Mouse (Mus musculus) frontal cortex, adult (tissue): ENCODE data around the gene Rabac1.

Experiments
- ATAC-seq: cut with Nextera tagmentation; 2 replicates; pipeline ENCODE4 v1.9.2; 2017; ENCODE audit warnings: mild to moderate bottlenecking, moderate library complexity, mixed read lengths; ENCODE audit not compliant: low TSS enrichment

The Rabac1 gene

DNA sequence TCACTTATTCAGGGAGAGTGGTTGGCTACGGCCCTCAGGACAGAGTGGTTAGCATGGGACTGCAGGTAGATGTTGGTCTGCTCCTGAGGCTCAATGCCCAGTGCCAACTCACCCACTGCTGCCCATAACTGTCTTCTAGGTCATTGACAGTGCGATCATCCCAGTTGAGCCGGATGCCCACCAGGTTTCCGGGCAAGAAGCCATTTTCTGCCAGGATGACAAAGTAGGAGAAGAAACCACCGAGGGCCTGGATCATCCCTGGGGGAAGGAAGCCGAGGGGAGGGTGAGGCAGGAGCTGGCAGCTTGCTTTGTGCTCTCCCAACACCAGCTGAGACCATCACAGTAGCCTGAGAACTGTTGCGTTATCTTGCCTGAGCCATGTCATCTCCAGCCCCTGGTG is 7.9 kb upstream of the Rabac1 start:
- ATAC-seq: no peak

DNA sequence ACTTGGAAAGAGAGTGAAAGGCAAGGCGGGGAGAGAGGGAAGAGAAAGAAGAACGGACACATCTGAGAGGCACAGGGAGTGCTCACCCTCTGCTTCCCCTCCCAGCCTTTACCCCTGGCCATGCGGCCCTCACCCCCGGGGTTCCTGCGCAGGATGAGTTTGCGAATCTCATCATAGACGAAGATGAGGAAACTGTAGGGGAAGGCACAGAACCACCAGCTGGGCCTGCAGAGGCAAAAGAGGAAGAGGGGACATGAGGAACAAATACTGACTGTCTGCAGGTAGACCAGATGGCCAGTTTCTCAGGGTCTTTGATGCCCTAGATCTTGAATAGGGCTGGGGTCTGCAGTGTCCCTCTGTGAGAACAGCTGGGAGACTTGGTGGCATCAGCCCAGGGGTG is 6.2 kb upstream of the Rabac1 start:
- ATAC-seq: no peak

DNA sequence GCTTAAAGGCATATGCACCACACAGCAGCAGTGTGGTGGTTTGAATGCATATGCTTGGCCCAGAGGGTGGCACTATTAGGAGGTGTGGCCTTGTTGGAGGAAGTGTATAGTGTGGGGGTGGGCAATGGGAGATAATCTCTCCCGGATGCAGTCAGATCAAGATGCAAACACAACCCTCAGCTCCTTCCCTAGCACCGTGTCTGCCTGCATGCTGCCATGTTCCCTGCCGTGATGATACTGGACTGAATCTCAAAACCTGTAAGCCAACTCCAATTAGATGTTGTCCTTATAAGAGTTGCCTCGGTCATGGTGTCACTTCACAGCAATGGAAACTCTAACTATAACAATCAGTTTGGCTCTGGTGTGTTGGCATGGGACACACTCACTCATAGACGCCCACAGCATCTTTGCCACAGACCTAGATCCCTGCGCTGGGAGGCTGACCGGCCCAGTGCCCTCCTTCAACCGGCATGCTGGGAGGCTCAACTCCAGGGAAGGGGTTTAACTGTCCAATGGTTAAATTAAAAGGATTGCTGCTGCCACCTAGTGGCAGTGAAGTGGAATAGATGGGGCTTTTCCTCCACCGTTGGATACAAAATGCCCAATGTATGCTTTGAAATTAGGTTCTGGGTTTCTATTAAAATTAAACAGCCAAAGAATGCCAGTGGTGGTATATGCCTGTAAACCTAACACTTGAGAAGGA is 2.5 kb upstream of the Rabac1 start:
- no peak for ATAC-seq

DNA sequence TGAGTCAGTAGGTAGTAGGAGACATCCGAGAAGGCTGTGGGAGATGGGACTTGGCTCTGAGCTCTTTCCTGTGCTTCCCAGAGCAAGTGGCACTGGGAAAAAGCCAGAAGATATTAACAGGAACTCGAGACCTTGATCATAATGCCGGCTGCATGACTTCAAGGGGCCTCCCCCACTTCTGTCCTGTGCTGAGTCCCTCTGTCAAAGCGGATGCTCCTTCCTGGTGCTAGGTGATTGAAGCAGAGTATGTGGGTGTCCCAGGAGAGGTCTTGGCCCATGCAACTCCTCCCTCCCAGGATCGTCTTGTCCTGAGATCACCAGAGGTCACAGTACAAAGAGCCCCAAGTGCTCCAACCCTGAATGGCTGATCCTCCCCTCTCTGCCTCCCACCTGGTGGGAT is 1.3 kb upstream of the Rabac1 start:
- ATAC-seq: no peak

DNA sequence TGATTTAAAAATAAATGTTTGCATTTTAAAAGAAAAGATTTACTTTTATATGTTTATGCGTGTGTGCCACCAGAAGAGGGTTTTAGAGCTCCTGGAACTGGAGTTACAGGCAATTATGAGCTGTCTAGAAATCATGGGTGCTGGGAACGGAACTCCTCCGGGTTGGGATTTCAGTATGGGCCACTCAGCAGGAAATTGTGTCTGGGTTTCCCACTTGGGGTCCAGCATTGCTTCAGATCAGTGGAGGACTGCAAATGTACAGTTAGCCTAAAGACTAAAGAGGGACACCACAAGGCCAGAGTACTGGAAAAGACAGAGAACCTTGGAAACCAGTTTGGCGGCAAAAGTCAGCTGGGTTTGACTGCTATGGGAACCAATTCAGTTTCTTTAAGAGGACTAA is 654 bp upstream of the Rabac1 start:
- no peak for ATAC-seq

DNA sequence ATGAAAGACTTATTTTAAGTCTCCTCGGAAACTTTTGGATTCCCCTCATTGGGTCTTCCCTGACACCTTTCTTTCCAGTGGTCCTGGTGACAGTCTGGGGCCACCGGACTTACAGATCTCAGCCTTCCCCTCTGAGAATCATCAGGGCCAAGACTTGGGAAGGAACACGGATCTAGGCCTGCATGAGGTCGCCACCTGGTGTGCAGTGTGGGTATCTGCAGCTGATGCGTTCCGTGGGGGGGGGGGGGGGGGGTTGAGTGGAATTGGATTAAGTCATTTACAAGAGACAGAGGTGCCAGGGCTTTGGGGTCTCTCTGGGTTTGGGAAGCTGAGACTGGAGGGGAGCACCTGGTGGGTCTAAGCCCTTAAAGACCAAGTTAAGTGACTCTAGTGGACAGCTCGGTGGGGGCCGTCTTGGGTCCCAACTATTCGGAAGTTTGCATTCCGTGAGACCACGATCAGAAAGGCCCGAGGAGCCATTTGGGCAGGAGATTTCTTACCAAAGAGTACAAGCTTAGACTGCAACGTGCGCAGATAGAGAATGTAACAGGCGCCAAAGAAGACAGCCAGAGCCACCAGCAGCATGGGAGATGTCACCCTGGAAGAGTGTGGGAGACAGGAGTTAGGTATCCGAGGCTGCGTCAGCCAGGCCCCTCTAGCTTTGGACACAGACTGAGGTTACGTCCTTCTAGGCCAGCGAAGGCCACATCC is 1.1 kb downstream of the Rabac1 start:
- peak; percentile 5 for ATAC-seq

DNA sequence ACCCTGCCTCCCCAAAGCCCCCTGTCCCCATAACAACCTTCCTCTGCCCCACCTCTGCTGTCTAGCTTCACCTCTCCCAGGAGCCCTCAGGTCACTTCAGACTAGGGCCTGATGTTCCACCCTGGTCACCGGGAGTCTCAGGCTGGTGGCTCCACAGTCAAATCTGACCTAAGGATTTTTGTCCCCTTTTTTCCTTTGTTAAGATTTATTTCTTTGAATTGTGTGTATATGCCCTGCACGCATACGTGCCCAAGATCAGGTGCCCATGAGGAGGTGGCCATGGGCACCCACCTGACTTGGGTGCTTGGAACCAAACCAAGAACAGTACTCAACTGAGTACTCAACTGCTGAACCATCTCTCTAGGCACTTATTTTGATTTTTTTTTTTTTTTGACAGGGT is 2.2 kb downstream of the Rabac1 start:
- no peak for ATAC-seq

DNA sequence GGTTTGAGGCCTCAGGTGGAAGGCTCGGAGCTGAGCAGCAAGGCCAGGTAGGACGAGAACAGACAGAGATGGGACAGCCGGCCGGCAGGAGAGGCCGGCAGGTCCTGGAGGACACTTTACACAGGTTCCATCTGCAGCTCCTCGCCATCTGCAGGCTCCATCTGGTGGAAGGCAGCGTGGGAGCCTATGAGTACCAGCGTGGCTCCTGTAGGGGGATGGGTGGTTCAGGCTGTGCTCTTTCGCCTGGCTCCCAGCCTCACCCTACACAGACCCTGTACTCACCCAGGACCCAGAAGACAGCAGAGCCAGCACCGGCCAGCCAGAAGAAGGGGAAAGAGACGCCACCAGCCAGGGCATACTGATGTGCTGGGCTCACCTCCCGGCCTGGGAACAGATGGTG is 2.7 kb downstream of the Rabac1 start:
- no peak for ATAC-seq

DNA sequence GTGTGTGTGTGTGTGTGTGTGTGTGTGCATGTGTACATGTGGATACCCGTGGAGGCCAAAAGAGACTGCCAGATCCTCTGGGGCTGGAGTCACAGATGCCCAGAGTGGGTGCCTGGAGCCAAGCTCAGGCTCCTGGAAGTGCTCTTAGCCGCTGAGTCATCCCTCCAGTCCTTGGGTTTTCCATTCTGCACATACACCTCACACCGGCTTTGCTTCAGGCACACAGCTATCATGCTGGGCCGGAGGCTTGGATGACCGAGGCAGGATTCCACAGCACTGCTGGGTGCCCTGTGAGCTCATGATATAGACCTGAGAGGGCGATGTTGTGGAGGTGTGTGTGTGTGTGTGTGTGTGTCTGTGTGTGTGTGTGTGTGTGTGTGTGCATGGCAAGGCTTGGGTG is 4.1 kb downstream of the Rabac1 start:
- ATAC-seq: no peak

DNA sequence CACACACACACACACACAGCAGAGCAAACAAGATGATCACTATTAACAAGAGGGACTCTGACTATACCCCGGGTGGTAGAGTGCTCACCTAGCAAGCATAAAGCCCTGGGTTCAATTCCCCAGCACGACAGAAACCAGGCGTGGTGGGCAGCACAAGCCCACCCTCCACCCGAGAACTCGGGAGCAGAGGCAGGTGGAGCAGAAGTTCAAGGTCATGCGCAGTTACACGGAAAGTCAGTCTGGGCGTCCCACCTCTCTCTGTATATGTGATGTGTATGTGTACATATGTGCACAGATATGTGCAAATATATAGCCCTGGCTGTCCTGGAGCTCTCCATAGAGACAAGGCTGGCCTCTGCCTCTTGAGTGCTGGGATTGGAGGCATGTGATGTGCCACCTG is 4.6 kb downstream of the Rabac1 start:
- no peak for ATAC-seq

DNA sequence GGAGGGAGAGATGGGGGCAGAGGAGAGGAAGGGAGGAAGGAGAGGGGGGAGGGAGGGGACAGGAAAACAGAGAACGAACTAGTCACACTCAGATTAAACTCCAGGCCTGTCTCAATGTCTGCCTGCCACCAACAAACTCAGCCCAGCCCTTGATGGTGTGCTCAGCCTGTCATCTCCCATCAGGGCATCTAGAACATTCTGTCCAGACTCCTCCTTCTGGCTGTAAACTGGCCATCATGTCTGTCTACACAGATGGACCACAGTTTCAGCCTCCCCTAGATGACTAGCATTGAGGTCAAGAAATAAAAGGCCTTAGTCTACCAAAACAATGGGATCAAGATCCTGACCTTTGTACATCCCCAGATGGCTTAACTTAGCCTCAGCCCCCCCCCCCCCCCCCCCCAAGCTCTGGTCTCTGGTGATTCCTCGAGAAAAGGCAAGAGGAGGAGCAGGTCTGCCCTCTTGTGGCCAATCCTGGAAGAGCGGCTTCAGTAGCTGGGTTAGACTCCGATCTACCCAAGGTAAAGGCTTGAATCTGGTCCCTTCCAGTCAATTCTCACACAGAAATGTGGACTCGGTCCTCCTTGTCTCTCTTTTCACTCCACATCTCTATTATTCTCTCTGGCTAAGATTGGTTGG is 7.5 kb downstream of the Rabac1 start:
- ATAC-seq: no peak

DNA sequence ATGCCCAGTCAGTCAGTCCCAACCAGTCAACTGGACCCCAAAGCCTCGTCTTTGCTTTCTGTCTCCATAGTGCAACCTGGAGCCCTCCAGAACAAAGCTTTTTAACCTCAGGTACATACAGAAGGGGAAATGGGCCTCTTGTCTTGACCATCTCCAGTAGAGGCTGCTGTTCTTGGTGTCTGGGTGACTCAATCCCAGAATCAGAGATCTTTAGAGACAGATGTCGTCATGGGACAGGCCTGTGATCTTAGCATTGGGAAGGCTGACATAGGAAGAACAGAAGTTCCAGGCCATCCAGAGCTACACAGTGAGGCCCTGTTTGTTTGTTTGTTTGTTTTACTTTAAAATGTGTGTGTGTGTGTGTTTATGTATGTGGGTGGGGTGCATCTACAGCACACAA is 8.3 kb downstream of the Rabac1 start:
- no peak for ATAC-seq

DNA sequence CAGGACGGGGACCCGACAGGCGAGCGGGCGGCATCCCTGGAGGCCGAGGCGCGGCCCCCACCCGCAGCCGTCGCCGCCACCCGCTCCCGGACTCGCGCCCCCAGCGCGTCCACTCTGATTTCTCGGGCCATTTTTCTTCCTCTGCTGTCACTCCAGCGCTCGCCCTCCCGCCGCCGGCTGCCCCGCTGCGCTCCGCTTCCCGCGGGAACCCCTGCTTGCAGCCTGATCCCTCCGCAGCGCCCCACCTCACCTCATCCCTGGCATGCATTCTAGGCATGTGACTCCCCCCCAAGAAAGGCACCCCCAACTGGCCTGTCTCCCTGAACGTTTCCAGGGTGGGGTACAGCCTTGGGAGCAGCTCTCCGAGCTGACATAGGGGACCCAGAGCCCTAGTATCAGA is 17.3 kb downstream of the Rabac1 start:
- ATAC-seq: no peak

DNA sequence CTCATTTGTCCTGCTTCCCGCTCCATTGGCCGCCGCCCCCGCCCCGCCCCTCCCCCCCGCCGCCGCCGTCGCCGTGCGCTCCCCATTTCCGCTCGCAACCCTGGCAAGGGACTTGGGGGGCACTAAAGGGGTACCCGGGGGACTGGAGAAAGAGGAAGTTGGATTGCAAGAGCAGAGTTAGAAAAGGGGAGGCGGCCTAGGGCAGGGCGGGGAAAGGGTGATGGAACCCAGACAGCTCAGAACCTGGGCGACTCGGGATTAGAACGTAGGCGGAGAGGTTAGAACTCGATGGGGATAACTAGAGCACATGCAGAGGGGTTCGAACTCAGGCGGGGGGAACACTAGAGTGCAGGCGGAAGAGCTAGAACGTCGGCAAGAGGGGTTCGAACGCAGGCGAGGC is 18.1 kb downstream of the Rabac1 start:
- ATAC-seq: no peak

DNA sequence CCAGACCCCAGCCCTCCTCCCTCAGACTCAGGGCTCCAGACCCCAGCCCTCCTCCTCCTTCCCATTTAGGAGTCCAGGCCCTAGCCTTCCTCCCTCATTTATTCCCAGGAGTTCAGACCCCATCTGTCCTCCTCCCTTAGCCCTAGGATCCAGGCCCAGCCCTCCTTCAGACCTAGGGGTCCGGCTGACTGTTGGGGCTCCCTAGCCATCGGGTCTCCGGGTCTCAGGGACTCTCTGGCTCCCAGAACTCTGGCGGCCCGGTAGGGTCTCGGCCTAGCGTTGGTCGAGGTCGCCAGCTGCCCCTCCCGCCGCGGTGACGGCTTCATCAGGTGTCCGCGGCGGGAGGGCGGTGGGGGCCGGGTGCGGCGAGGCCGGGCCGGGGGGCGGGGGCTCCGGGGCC is 18.6 kb downstream of the Rabac1 start:
- ATAC-seq: no peak

DNA sequence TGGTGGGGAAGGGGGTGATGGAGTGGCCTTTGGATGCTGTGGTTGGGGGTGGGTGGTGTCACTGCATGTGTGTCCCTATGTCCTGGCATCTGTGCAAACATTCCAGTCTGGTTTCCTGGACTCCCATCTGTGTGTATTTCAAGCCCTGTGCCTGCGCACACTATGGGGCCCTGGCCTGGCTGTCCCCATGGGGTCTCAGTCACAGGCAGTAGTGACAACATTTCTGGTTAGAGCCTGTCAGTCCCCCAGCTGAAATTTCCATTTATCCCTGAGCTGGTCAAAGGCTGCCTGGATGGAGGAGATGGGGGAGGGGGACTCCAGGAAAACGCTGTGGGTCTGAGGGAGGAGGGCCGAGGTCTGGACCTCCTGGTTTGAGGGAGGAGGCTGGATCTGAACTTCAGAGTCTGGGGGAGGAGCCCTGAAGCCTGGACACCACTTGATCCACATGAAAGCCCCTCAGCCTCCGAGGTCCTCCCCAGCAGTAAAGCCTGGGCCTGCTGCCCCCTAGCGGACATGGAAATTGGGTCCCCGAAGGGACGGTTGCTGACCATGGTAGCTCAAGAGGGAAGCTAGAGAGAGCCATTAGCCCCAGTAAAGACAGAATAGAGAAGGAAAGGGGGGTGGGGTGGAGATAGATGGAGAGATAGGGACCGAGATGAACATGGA is 22.5 kb downstream of the Rabac1 start:
- peak; percentile 78 for ATAC-seq

DNA sequence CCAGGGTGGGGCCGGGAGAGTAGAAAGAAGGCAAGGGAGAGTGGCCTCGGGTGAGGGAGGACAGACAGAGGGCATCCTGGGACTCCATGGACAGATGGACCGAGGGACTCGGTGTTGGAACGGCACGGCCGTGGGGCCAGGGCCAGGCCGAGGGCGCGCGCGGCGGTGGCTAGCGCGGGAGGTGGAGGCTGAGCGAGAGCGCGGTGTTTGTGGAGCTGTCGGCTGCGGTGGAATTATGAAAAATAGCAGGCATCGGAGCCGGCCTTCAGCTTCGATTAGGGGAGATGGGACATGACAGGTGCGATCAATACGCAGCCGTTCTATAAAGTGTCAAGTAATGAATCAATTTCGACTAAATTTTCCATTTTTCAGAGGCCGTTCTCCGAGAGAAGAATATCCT is 23.8 kb downstream of the Rabac1 start:
- ATAC-seq: no peak

DNA sequence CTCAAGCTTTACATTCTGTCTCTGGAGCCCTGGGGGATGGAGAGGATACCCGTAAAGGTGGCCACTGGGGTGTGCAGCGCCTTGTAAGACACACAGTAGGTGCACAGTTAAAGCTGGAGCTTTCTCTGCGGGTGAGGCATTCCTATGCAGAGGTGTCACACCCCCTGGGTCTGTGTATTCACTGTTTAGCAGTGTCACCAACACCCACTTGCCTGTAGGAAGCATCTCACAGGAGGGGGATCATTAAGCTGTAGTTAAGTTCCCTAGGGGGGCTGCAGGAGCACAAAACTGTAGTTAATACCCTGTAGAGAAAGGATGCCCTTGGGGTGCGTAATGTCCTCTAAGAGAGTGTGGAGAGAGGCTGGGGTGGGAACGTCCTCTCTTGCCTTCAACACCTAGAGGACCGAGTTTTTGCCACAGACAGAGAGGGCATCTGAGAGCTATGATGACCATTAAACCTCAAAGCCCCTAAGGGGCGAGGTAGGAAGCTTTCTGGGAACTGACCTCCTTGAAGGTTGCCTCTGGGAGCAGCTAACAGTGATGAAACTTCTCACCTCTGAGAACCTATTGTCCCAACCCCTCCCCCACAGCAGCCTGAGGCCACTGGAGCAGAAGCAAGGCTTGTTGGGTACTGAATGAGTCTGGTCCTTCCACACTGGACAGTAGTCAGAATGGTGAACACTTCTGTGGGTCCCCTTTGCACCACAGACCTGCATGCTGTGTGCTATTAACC is 25.1 kb downstream of the Rabac1 start:
- ATAC-seq: no peak

DNA sequence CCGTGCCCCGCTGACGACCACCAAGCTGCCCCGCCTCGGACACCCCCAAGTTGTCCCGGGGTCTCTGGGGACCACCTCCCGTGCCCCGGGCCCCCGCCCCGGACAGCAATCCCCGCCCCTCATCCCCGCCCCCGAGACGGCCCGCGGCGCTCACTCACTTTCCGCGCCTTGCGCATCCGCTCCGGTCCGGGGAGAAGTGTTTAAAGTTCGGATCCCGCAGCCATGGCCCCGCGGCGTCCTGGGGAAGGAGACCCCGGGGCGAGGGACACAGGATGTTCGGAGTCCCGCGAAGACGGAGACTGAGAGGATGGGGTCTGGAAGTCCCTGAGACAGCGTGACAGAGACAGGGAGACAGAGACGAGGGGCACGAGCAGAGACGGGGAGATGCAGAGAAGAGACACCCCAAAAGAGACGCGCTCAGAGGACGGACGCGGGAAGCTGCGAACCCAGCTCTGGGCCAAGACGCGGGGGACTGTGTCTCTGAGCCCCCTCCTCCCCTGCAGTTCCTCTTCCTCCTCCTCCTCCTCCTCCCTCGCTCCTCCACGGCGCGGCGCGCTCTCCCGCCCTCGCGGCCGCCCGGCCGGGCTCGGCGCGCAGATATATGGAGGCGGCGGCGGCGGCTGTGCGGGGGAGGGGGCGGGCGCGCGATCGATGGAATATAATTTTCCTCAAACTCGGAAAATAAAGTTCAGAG is 28.1 kb downstream of the Rabac1 start, which contains the start of gene Gm4881:
Gene Gm4881, minus strand, starts transcription at position 238 of the 694 bp plus-strand sequence.
- no peak for ATAC-seq

DNA sequence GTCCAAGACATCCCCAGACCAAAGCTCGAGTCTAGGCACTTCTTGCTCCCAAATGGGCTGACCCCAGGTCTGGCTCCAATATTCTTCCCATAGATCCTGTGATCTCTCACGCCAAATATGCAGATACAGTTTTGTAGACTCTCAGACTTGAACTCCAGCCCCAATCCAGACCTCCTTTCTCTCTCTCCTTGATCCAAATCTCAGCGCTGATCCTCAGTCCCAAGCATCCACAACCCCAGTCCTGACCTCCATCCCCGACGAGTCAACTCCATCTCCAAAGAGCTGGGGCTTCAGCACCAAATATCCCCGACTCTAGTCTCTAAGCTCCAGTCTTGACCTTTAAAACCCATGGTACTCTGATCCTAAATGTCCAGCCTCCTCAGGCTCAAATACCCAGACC is 28.9 kb downstream of the Rabac1 start:
- no peak for ATAC-seq

DNA sequence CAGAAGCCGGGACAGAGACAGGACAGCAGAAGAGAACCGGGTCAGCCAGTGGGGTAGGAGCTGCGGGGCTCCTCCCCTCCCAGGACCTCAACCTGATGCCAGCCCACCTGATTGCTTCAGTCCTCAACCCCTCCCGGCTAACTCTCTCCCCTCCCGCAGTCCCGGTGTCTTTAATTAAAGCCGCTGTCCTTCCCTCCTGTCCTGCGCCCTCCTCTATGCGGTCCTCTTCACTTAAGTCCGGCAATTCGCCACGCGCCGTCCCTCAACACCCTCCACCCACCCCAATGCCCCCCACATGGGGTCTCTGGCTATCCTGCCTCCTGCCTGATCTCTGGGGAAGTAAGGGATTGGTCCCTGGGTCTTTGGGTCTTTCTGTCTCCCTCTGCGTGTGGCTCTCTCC is 40.9 kb downstream of the Rabac1 start:
- no peak for ATAC-seq
